Mouse (Mus musculus) midbrain, embryonic 14.5 days (tissue): Measurements from ENCODE around the gene Akap6. TPM values are rescaled to one million over a fixed set of nuclear protein-coding genes. Genes with fewer than 3 reads are reported as not detected.

Source experiments
- ATAC-seq: fragments of 200-750 bp; cut with Nextera tagmentation; 2 replicates; pipeline ENCODE4 v1.8.0; 2017; ENCODE audit warnings: moderate number of reproducible peaks, moderate library complexity; ENCODE audit not compliant: low FRiP score, low TSS enrichment
- DNase-seq: peaks from one replicate; pipeline ENCODE4 v3.0.0-alpha.2; 2015
- H3K27ac ChIP-seq: fragments of 300-500 bp; sonication (generic); replicated peaks from 2 replicates; pipeline ENCODE4 v1.5.1; 2014; ENCODE audit warnings: mild to moderate bottlenecking, low read depth, low read length, moderate library complexity
- H3K27me3 ChIP-seq: fragments of 300-500 bp; sonication (generic); 2 replicates; pipeline ENCODE4 v1.6.1; 2014; ENCODE audit warnings: low read length, control low read depth, mixed read lengths; ENCODE audit not compliant: control insufficient read depth, insufficient read depth
- H3K36me3 ChIP-seq: fragments of 300-500 bp; sonication (generic); 2 replicates; pipeline ENCODE4 v1.6.1; 2014; ENCODE audit warnings: low read length, control low read depth; ENCODE audit not compliant: control insufficient read depth, insufficient read depth
- H3K4me1 ChIP-seq: fragments of 300-500 bp; sonication (generic); 2 replicates; pipeline ENCODE4 v1.6.1; 2014; ENCODE audit warnings: mild to moderate bottlenecking, antibody characterized with exemption, low read length, control low read depth; ENCODE audit not compliant: control insufficient read depth, insufficient read depth
- H3K4me2 ChIP-seq: fragments of 300-500 bp; sonication (generic); 2 replicates; pipeline ENCODE4 v1.6.1; 2014; ENCODE audit warnings: mild to moderate bottlenecking, low read length, moderate library complexity
- H3K4me3 ChIP-seq: fragments of 300-500 bp; sonication (generic); replicated peaks from 2 replicates; pipeline ENCODE4 v1.5.1; 2014; ENCODE audit warnings: low read depth, low read length
- H3K9ac ChIP-seq: fragments of 300-500 bp; sonication (generic); replicated peaks from 2 replicates; pipeline ENCODE4 v1.6.1; 2014; ENCODE audit warnings: mild to moderate bottlenecking, low read length, moderate library complexity
- H3K9me3 ChIP-seq: fragments of 300-500 bp; sonication (generic); 2 replicates; pipeline ENCODE4 v1.6.1; 2016; ENCODE audit warnings: low read length, control low read depth, mixed read lengths; ENCODE audit not compliant: control insufficient read depth
- WGBS: fragments of 180-500 bp; shearing (Covaris S2); extraction: QIAGEN DNeasy Blood & Tissue Kit; methylation state at CpG from one replicate; pipeline ENCODE4 v1.1.7; 2014; 5-methylcytosine and 5-hydroxymethylcytosine counted together
- polyA plus RNA-seq: library from polyadenylated mRNA; unstranded; fragments of >200 nt; fragmentation: Nextera tagmentation; extraction: Ambion mirVana; gene quantifications from 2 replicates; pipeline ENCODE4 v1.2.1, GENCODE M21; 2014

Gene Akap6
- polyA plus RNA-seq, 1 experiment from 2014 or later = 35.2 TPM

DNA sequence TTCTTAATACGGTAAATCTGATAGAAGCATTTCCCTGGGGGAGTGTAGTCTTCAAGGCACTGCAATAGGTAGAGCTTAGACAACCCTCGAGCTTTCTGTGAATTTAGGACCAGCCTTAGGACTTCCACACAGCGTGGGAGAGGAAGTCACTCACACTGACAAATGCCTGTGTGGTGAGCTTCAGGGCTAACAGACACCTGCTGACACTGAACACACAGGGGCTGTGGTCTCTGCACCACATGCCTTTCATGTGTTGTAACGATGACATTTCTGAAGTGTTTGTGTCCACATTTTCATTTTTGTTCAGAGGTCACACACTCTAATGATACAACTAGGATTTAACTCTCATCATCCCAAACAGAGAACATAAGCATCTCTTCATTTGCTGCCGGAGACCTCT, 125.6 kb downstream of the Akap6 start:
- H3K27me3 ChIP-seq = no peaks in the 10 kb centered on the region
- 93% methylated on average over 5 of the region's 5 CpGs for WGBS

GRCm38 (mm10) chr12:52828944-52829736, 130.0 kb downstream of the Akap6 start:
- no peak for DNase-seq
- H3K27ac ChIP-seq = no peak overlapping the region
- H3K4me3 ChIP-seq = no peak overlapping the region
- WGBS = 88% methylated on average over 14 of the region's 14 CpGs
- H3K9me3 ChIP-seq = no peaks in the 10 kb centered on the region
- H3K9ac ChIP-seq = no peak overlapping the region
- H3K4me2 ChIP-seq = no peak overlapping the region
- H3K36me3 ChIP-seq = peaks cover 4% of the 10 kb centered on the region; the same call in 1 of the 2 replicates
- peaks cover 13% of the 10 kb centered on the region for H3K4me1 ChIP-seq
- no peaks in the 10 kb centered on the region for H3K27me3 ChIP-seq
- ATAC-seq = no peak

More for the DNA sequence above, 125.6 kb downstream of the Akap6 start:
- H3K27ac ChIP-seq = no peak overlapping the region
- no peak overlapping the region for H3K4me2 ChIP-seq
- H3K9me3 ChIP-seq = peaks cover 7% of the 10 kb centered on the region
- H3K4me1 ChIP-seq = no peaks in the 10 kb centered on the region
- ATAC-seq (no peak), DNase-seq (no peak)
- H3K4me3 ChIP-seq = no peak overlapping the region
- H3K36me3 ChIP-seq = no peaks in the 10 kb centered on the region
- H3K9ac ChIP-seq = no peak overlapping the region

GRCm38 (mm10) chr12:52831782-52832181, 132.6 kb downstream of the Akap6 start:
- H3K9me3 ChIP-seq = no peaks in the 10 kb centered on the region
- peaks cover 36% of the 10 kb centered on the region for H3K4me1 ChIP-seq
- H3K36me3 ChIP-seq = peaks cover 4% of the 10 kb centered on the region; the same call in 1 of the 2 replicates
- H3K9ac ChIP-seq = no peak overlapping the region
- DNase-seq (peak; percentile 56), ATAC-seq (no peak)
- H3K4me2 ChIP-seq = peak overlapping the region; percentile 34; the same call in 1 of the 2 replicates
- no peak overlapping the region; the same call in 1 of the 2 replicates for H3K27ac ChIP-seq
- H3K4me3 ChIP-seq = no peak overlapping the region
- WGBS = 10% methylated on average over 9 of the region's 9 CpGs
- no peaks in the 10 kb centered on the region for H3K27me3 ChIP-seq

- WGBS = 9% methylated on average over 4 of the region's 4 CpGs
- peak; percentile 96 for DNase-seq
- Histone ChIP-seq H3K4me3 (no peak overlapping the region), H3K9ac (no peak overlapping the region), H3K9me3 (no peaks in the 10 kb centered on the region), H3K27me3 (no peaks in the 10 kb centered on the region), H3K4me2 (no peak overlapping the region), H3K36me3 (peaks cover 4% of the 10 kb centered on the region; the same call in 1 of the 2 replicates), H3K4me1 (peaks cover 36% of the 10 kb centered on the region), H3K27ac (no peak overlapping the region)
- no peak for ATAC-seq
Observed at GRCm38 (mm10) chr12:52832230-52832629, 133.0 kb downstream of the Akap6 start.

- Histone ChIP-seq H3K4me3 (no peak overlapping the region), H3K4me2 (no peak overlapping the region), H3K9ac (no peak overlapping the region), H3K36me3 (peaks cover 4% of the 10 kb centered on the region; the same call in 1 of the 2 replicates), H3K27me3 (no peaks in the 10 kb centered on the region), H3K27ac (no peak overlapping the region), H3K9me3 (no peaks in the 10 kb centered on the region), H3K4me1 (peaks cover 36% of the 10 kb centered on the region)
- WGBS = 45% methylated on average over 6 of the region's 6 CpGs
- no peak for DNase-seq
- ATAC-seq = no peak
Observed at GRCm38 (mm10) chr12:52833141-52833540, 134.0 kb downstream of the Akap6 start.

DNA sequence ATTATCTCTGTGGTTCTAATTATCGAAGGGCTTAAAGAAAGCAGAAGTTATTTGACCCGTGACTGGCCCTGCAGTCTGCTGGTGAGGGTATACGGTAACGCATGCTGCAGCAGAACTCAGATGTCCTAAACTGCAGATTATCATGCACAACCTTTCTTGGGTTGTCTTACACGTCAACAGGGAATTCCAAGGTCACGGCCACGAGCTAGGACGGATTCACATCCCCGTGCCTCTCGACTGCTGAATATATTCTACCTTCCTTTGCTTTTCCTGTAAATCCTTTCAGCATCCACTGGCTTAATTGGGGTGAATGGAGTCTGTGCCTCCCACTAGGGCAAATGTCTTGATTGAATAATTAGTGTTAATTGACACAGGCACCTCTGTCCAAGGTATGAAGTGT, 134.9 kb downstream of the Akap6 start:
- WGBS = 11% methylated on average over 10 of the region's 10 CpGs
- no peak overlapping the region for H3K4me3 ChIP-seq
- ATAC-seq (no peak), DNase-seq (peak; percentile 27)
- H3K4me1 ChIP-seq = peaks cover 36% of the 10 kb centered on the region
- H3K4me2 ChIP-seq = no peak overlapping the region
- H3K36me3 ChIP-seq = peaks cover 4% of the 10 kb centered on the region; the same call in 1 of the 2 replicates
- no peaks in the 10 kb centered on the region for H3K9me3 ChIP-seq
- no peaks in the 10 kb centered on the region for H3K27me3 ChIP-seq
- no peak overlapping the region for H3K9ac ChIP-seq
- peak overlapping the region; percentile 58 for H3K27ac ChIP-seq

GRCm38 (mm10) chr12:52834781-52835279, 135.6 kb downstream of the Akap6 start:
- Histone ChIP-seq H3K4me2 (no peak overlapping the region; the same call in 1 of the 2 replicates), H3K4me1 (peaks cover 36% of the 10 kb centered on the region), H3K36me3 (peaks cover 4% of the 10 kb centered on the region; the same call in 1 of the 2 replicates), H3K27ac (peak overlapping the region; percentile 58), H3K9ac (no peak overlapping the region), H3K9me3 (no peaks in the 10 kb centered on the region), H3K4me3 (no peak overlapping the region), H3K27me3 (no peaks in the 10 kb centered on the region)
- WGBS = 32% methylated on average over 6 of the region's 6 CpGs
- peak; percentile 22; the same call in 1 of the 2 replicates for ATAC-seq
- DNase-seq = peak; percentile 39

DNA sequence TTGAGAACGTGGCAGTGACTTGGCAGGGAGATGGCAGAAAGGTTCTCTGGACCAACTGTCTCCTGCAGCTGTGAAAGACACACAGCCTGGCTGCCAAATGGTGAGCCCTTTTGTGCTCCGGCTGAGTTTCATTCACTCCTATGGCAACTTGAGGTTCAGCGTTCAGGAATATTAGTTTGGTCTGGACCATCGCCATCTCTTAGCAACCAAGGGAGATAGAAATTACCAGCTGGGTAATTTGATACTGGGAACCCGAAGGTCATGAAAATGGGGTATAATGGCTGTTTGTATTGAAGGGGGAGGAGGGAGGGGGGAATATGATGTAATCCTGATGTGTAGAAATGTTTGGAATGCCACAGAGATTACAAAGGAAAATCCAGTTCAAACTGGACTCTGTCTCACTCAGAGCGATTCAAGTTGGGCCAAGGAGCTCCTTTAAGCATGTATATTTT, 136.1 kb downstream of the Akap6 start:
- DNase-seq (peak; percentile 76), ATAC-seq (peak; percentile 65)
- H3K4me2 ChIP-seq = no peak overlapping the region; the same call in 1 of the 2 replicates
- 8% methylated on average over 6 of the region's 6 CpGs for WGBS
- peaks cover 36% of the 10 kb centered on the region for H3K4me1 ChIP-seq
- no peaks in the 10 kb centered on the region for H3K9me3 ChIP-seq
- H3K9ac ChIP-seq = no peak overlapping the region
- H3K27me3 ChIP-seq = no peaks in the 10 kb centered on the region
- H3K4me3 ChIP-seq = no peak overlapping the region
- H3K27ac ChIP-seq = peak overlapping the region; percentile 60
- peaks cover 4% of the 10 kb centered on the region; the same call in 1 of the 2 replicates for H3K36me3 ChIP-seq
